Mouse (Mus musculus) erythroblast, embryonic 14.5 days (primary cell): ENCODE measurements at regions not wholly inside any gene's neighbourhood (a gene's known extent, or its start where the extent isn't known, plus 50 kb on each side); places are given as distances from the start of the nearest gene placed in this dataset.

Experiments
- GATA1 ChIP-seq: IDR thresholded peaks from 2 replicates; pipeline ENCODE4 v1.6.1; 2012; ENCODE audit warnings: low read length, inconsistent platforms, mixed read lengths
- TAL1 ChIP-seq: IDR thresholded peaks from 3 replicates; pipeline ENCODE4 v1.6.1; 2012; ENCODE audit warnings: low read length, inconsistent platforms, mixed read lengths

DNA sequence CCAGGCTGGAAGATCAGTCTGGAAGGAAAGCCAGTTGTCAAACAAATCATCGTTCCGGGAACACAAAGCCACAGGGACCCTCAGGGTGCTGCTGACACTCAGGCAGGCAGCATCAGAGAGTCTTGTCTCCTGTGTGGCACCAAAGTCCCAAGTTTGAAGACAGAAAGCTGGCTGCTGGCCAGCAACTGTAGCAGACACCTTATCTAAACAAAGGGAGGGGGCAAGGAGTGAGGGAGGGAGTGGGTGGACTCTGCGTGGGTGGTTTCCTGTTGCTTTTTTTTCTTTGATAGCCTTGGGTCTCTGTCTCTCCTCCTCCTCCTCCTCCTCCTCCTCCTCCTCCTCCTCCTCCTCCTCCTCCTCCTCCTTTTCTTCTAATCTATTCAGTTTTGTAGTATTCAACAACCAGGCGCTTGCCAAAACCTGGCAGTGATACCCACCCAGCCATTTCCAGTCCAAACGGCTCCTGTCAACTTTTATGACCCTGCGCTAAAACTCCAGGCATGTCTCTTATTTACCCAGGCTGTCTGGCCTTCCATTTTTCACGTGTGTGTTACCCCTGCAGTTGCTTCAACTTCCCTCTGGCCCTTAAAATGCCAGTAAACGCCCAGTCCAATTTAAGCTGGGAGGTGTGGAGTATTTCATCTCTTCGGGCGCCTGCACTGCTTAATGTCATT lies 266.4 kb downstream of the Bcor start:
- no peak for TF ChIP-seq TAL1
- TF ChIP-seq GATA1, result no peak
